Mouse (Mus musculus) E14TG2a.4 (cell line): ENCODE data around the gene Slc10a7.

ENCODE experiments used
- CTCF ChIP-seq: conservative IDR thresholded peaks from 2 replicates; pipeline ENCODE4 v1.5.1; 2014; ENCODE audit warnings: low read length
- POU5F1 ChIP-seq: IDR thresholded peaks from 2 replicates; pipeline ENCODE4 v1.6.1; 2014; ENCODE audit warnings: low read length, borderline replicate concordance

DNA sequence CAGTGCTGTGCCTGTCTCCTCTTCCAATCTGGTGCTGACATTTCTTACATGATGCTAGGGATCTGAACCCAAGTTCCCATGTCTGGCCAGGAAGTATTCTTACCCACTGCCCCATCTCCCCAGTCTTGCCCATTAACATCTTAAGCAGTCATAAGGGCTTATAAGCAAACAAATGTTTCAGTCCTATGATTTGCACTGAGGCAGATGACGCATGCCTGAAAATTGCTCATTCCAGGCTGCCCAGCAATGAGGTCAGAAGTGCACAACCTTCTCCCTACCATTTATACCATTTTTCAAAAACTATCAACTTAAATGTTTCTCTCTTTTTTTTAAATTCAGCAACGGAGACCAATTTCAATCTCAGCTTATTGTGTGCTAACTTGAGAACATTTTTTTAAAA, 45.2 kb upstream of the Slc10a7 start:
- TF ChIP-seq CTCF (no peak), POU5F1 (no peak)
